Mouse (Mus musculus) liver, adult 2 months (tissue): ENCODE data around the gene Runx2.

Source experiments
- CTCF ChIP-seq: fragments of 200-500 bp; IDR thresholded peaks from 2 replicates; pipeline ENCODE4 v1.5.1; 2011; ENCODE audit warnings: low read depth, low read length, control low read depth
- POLR2A ChIP-seq: fragments of 200-500 bp; IDR thresholded peaks from 2 replicates; pipeline ENCODE4 v1.6.1; 2011; ENCODE audit warnings: low read length, control low read depth; ENCODE audit not compliant: insufficient read depth; ENCODE audit errors: extremely low read depth

GRCm38 (mm10) chr17:44456696-44457095 is 357.9 kb downstream of the Runx2 start:
- no peak for TF ChIP-seq POLR2A
- no peak for TF ChIP-seq CTCF
